Mouse (Mus musculus) liver, postnatal 0 days (tissue): ENCODE data around the gene Ripk3.

Experiments
- CTCF ChIP-seq: sonication (generic); IDR thresholded peaks from 2 replicates; pipeline ENCODE4 v1.5.1; 2016; ENCODE audit warnings: antibody characterized with exemption, low read depth
- EP300 ChIP-seq: IDR thresholded peaks from 2 replicates; pipeline ENCODE4 v1.6.1; 2016; ENCODE audit warnings: antibody characterized with exemption, low read depth, mild to moderate bottlenecking

- TF ChIP-seq CTCF (no peak), EP300 (no peak)
Measured at GRCm38 (mm10) chr14:55819845-55820405, 31.3 kb upstream of the Ripk3 start.
